8 mouse cellular contexts compared by ENCODE assay signal in genomic region chr1:55027253-55027801, GRCm38 (mm10). TPM values are rescaled to one million over a fixed set of nuclear protein-coding genes. Genes with fewer than 3 reads are reported as not detected.
DNase-seq lines count a peak whose midpoint lies in the region; ATAC-seq lines count a peak whose summit lies in the region.

Gene Sf3b1 (minus strand): TSS chr1:55027481.

- H3K4me1 ChIP-seq in hindbrain, embryonic 12.5 days, result peaks cover 7% of the 10 kb centered on the region

- no peaks in the 10 kb centered on the region for H3K36me3 ChIP-seq in hindbrain, embryonic 12.5 days

- peak within 1 kb of the TSS; percentile 78 for H3K4me2 ChIP-seq in hindbrain, embryonic 12.5 days (replicated peaks)

- peak within 1 kb of the TSS; percentile 93 for H3K27ac ChIP-seq in hindbrain, embryonic 12.5 days

- H3K9me3 ChIP-seq in hindbrain, embryonic 12.5 days (replicated peaks), result no peaks in the 10 kb centered on the region

- ATAC-seq in hindbrain, embryonic 12.5 days (ENCODE audit: low FRiP score), result peak; percentile 99

- 2% methylated on average over 46 of the region's 46 CpGs for WGBS in hindbrain, embryonic 12.5 days

- H3K4me3 ChIP-seq in hindbrain, embryonic 12.5 days, result peak within 1 kb of the TSS; percentile 99

- peak within 1 kb of the TSS; percentile 98 for H3K9ac ChIP-seq in hindbrain, embryonic 12.5 days

- no peaks in the 10 kb centered on the region for H3K27me3 ChIP-seq in hindbrain, embryonic 12.5 days

- peak; percentile 99 for DNase-seq in NIH3T3 (ENCODE audit: low read depth)
- peak; percentile 97 to 98 for DNase-seq in cerebellum, postnatal 10 days
- DNase-seq in frontal cortex, postnatal 10 days (ENCODE audit: low spot score in 2 of 2), result peak; percentile 92 to 95
- peak; percentile 94 to 96 for DNase-seq in layer of hippocampus, postnatal 14 days (ENCODE audit: low spot score in 2 of 2)
- DNase-seq in lung, postnatal 14 days, result peak; percentile 96
- DNase-seq in retina, adult 2 months (ENCODE audit: low read depth, low spot score), result peak; percentile 90
- peak; percentile 94 to 97 for DNase-seq in thymus, postnatal 36 days

RNA-seq across cellular contexts. Expression of gene Sf3b1, which starts in this region (rescaled TPM):
- 347 and 353 TPM in 2 replicates for polyA plus RNA-seq in hindbrain, embryonic 12.5 days (2016; fragmentation: Nextera tagmentation; extraction: Ambion mirVana)
- total RNA-seq in layer of hippocampus, postnatal 14 days (2021), result 100 to 1,000 TPM; 142 to 175 TPM

Comparison
In these comparisons a context has a peak if more than half of its experiments do, and no peak if none do; other contexts are left out.
1. Peak in every context shown above with its lines: DNase-seq, ATAC-seq, H3K4me3 ChIP-seq and H3K27ac ChIP-seq.